Mouse (Mus musculus): Measurements from ENCODE around the gene Ptchd3. TPM values are rescaled to one million over a fixed set of nuclear protein-coding genes. Genes with fewer than 3 reads are reported as not detected.

The Ptchd3 gene
- not detected in 2 replicates for polyA plus RNA-seq (2014; fragmentation: Nextera tagmentation; extraction: Ambion mirVana)

DNA sequence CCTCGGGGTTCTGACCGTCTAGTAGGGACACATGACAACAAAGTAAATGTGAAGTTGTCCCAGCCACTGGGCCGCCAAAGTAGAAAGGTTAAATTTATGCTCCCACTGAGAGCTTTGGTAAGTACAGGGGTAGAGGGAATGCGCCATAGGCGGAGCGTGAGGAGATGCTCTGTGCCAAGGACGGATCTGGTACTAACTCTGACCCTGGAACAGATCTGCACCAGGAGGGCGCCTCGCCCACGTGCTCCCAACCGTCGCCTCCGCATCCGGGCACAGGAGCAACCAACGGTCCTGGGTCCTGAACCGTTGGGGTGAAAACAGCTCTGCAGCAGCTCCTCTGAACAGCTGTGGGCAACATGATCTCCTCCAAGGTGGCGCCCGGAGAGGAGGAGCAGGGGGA, at the start of gene Ptchd3:
Gene Ptchd3, plus strand, starts transcription at position 301 of the 400 bp plus-strand sequence.
- H3K9me3 ChIP-seq (ENCODE audit: control insufficient read depth, low read length), result no peaks in the 10 kb centered on the region
- no peaks in the 10 kb centered on the region for H3K27me3 ChIP-seq (ENCODE audit: control insufficient read depth, insufficient read depth, low read length)
- H3K36me3 ChIP-seq (ENCODE audit: control insufficient read depth, insufficient read depth, low read length), result no peaks in the 10 kb centered on the region
- no peak within 1 kb of the TSS for H3K9ac ChIP-seq (ENCODE audit: low read length)
- DNase-seq (ENCODE audit: low spot score, missing footprints) (no peak), ATAC-seq (ENCODE audit: low FRiP score) (no peak)
- 64% methylated on average over 18 of the region's 18 CpGs for WGBS
- no peaks in the 10 kb centered on the region for H3K4me1 ChIP-seq (ENCODE audit: control insufficient read depth, insufficient read depth, low read length)
- H3K27ac ChIP-seq (ENCODE audit: low read depth, low read length), result no peak within 1 kb of the TSS
- no peak within 1 kb of the TSS for H3K4me2 ChIP-seq
- no peak within 1 kb of the TSS for H3K4me3 ChIP-seq (ENCODE audit: low read depth, low read length)

DNA sequence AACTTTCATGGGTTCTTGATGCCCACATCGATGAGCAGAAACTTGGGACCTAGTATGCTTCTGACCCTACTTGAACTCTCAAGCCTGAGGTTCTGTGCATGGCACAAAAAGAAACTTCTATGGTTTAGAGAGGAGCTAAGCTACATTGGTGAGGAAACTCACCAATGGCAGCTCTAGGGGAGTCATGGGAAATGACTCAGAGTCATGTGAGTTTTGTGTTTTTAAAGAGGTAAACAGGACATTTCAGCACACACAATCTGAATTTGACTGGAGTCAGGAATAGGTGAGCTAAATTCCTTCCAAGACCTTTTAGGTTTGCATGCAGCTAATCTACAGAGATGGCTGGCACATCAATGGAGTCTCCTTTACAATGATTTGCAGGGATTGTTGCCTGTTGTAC, 48.2 kb upstream of the Ptchd3 start:
- H3K4me3 ChIP-seq (ENCODE audit: low read depth, low read length), result no peak overlapping the region
- no peaks in the 10 kb centered on the region for H3K36me3 ChIP-seq (ENCODE audit: control insufficient read depth, insufficient read depth, low read length)
- 83% methylated on average over 1 of the region's 1 CpGs for WGBS
- H3K9ac ChIP-seq (ENCODE audit: low read length), result no peak overlapping the region
- no peak overlapping the region for H3K4me2 ChIP-seq
- no peak for ATAC-seq (ENCODE audit: low FRiP score)
- H3K9me3 ChIP-seq (ENCODE audit: control insufficient read depth, low read length), result no peaks in the 10 kb centered on the region
- H3K27ac ChIP-seq (ENCODE audit: low read depth, low read length), result no peak overlapping the region
- DNase-seq (ENCODE audit: low spot score, missing footprints), result no peak
- no peaks in the 10 kb centered on the region for H3K27me3 ChIP-seq (ENCODE audit: control insufficient read depth, insufficient read depth, low read length)
- no peaks in the 10 kb centered on the region for H3K4me1 ChIP-seq (ENCODE audit: control insufficient read depth, insufficient read depth, low read length)

DNA sequence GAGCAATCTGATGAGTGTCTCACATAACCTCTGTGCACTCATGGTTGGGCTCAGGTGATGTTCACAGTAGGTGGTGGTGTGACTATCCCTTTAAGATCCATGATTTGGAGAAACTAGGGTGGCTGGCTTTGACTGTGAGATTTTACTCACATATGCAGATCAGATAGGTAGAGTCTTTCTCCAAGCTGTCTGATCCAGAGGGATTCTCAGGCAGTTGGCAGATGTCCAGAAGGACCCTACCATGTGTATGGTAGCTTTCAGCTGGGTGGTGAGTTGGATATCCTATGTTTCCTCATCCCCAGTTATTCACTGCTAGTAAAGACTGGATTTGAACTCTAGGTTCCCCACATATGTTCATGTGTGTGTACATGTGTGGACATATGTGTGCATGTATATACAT, 42.6 kb upstream of the Ptchd3 start:
- ATAC-seq (ENCODE audit: low FRiP score) (no peak), DNase-seq (ENCODE audit: low spot score, missing footprints) (no peak)
- Histone ChIP-seq H3K4me3 (ENCODE audit: low read depth, low read length) (no peak overlapping the region), H3K4me1 (ENCODE audit: control insufficient read depth, insufficient read depth, low read length) (no peaks in the 10 kb centered on the region), H3K4me2 (no peak overlapping the region), H3K27me3 (ENCODE audit: control insufficient read depth, insufficient read depth, low read length) (no peaks in the 10 kb centered on the region), H3K36me3 (ENCODE audit: control insufficient read depth, insufficient read depth, low read length) (no peaks in the 10 kb centered on the region), H3K9me3 (ENCODE audit: control insufficient read depth, low read length) (no peaks in the 10 kb centered on the region), H3K9ac (ENCODE audit: low read length) (no peak overlapping the region), H3K27ac (ENCODE audit: low read depth, low read length) (no peak overlapping the region)

DNA sequence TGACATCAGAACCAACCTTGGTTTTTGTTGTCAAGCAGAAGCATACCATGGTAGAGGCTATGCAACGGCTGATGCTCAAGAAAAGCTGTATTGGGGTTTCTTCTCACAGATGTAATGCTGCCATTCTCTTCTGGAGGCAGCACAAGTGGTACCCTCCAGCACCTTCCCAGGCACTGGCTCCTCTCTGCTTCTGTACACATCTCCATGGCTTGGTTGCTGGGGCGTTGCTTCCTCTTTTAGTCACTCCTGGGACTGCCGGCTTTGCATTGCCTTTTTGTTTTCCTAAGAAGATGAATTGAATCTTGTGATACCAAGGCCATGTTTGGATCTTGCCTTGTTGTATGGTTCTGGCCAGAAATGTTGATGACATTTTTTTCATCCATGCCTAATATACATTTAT, 40.5 kb upstream of the Ptchd3 start:
- Histone ChIP-seq H3K4me3 (ENCODE audit: low read depth, low read length) (no peak overlapping the region), H3K9me3 (ENCODE audit: control insufficient read depth, low read length) (no peaks in the 10 kb centered on the region), H3K9ac (ENCODE audit: low read length) (no peak overlapping the region), H3K27me3 (ENCODE audit: control insufficient read depth, insufficient read depth, low read length) (no peaks in the 10 kb centered on the region), H3K27ac (ENCODE audit: low read depth, low read length) (no peak overlapping the region), H3K36me3 (ENCODE audit: control insufficient read depth, insufficient read depth, low read length) (no peaks in the 10 kb centered on the region), H3K4me1 (ENCODE audit: control insufficient read depth, insufficient read depth, low read length) (no peaks in the 10 kb centered on the region), H3K4me2 (no peak overlapping the region)
- WGBS, result 91% methylated on average over 3 of the region's 3 CpGs
- ATAC-seq (ENCODE audit: low FRiP score) (no peak), DNase-seq (ENCODE audit: low spot score, missing footprints) (no peak)

DNA sequence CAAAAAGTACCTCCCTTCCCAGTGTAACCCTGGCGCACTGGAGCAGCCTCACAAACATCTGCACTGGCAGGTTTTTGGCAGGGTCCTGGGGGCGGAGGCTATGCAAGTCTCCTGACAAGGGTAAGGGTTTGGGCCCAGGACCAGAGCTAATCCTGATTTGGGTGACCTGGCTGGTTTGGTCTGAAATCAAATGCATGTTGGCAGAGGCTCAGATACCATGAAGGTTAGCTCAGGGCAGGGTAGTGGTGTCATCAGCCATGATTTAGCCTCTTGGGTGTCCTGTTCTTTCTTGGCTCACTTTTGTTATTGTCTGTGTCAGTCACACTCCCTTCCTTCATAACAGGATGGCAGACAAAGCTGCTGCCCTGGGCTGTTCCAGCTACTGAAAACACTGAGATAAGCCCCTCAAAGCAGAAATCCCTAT, 39.4 kb upstream of the Ptchd3 start:
- Histone ChIP-seq H3K4me2 (no peak overlapping the region), H3K4me3 (ENCODE audit: low read depth, low read length) (no peak overlapping the region), H3K9me3 (ENCODE audit: control insufficient read depth, low read length) (no peaks in the 10 kb centered on the region), H3K36me3 (ENCODE audit: control insufficient read depth, insufficient read depth, low read length) (no peaks in the 10 kb centered on the region), H3K27me3 (ENCODE audit: control insufficient read depth, insufficient read depth, low read length) (no peaks in the 10 kb centered on the region), H3K4me1 (ENCODE audit: control insufficient read depth, insufficient read depth, low read length) (no peaks in the 10 kb centered on the region), H3K27ac (ENCODE audit: low read depth, low read length) (no peak overlapping the region), H3K9ac (ENCODE audit: low read length) (no peak overlapping the region)
- DNase-seq (ENCODE audit: low spot score, missing footprints) (no peak), ATAC-seq (ENCODE audit: low FRiP score) (no peak)
- WGBS, result 90% methylated on average over 2 of the region's 2 CpGs

DNA sequence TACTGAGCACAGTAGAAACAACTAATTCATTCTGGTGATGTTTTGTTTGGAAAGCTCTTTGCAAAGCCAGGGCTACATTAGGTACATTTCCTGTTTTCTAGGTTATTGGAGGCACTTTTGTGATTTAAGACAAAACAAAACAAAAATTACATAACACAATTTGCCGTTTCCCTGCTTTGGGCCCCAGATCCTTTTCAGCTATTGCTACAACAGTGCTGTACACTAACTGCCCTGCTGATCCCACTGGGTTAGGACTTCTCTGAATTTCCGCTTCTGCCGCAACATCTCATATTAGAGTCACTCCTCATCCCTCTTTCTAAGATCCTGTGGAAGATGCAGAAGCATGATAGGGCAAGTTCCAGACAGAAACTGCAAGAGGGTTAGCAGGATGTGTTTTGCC, 38.6 kb upstream of the Ptchd3 start:
- WGBS, result 89% methylated on average over 3 of the region's 3 CpGs
- Histone ChIP-seq H3K4me1 (ENCODE audit: control insufficient read depth, insufficient read depth, low read length) (no peaks in the 10 kb centered on the region), H3K4me2 (no peak overlapping the region), H3K27ac (ENCODE audit: low read depth, low read length) (no peak overlapping the region), H3K4me3 (ENCODE audit: low read depth, low read length) (no peak overlapping the region), H3K27me3 (ENCODE audit: control insufficient read depth, insufficient read depth, low read length) (no peaks in the 10 kb centered on the region), H3K9me3 (ENCODE audit: control insufficient read depth, low read length) (no peaks in the 10 kb centered on the region), H3K9ac (ENCODE audit: low read length) (no peak overlapping the region), H3K36me3 (ENCODE audit: control insufficient read depth, insufficient read depth, low read length) (no peaks in the 10 kb centered on the region)
- ATAC-seq (ENCODE audit: low FRiP score) (no peak), DNase-seq (ENCODE audit: low spot score, missing footprints) (no peak)

DNA sequence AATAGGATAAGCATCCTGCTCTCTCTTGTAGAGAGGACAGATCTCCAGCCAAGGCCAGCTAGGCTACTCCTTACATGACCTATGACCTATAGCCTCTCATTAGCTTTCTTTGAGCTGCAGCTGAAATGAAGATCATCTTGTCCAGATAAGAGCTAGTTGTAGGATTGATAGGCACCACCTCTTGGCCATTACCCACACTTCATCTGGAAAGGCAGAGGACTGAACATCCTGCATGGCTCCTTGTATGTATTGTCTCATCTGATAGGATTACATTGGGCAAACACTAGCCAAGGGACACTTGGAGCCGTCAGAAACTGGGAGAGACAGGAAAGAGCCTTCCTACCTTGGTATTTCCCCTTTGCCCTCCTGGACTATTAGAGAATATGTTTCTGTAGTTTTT, 38.1 kb upstream of the Ptchd3 start:
- WGBS, result 52% methylated on average over 1 of the region's 1 CpGs
- ATAC-seq (ENCODE audit: low FRiP score), result no peak
- H3K27me3 ChIP-seq (ENCODE audit: control insufficient read depth, insufficient read depth, low read length), result no peaks in the 10 kb centered on the region
- no peaks in the 10 kb centered on the region for H3K4me1 ChIP-seq (ENCODE audit: control insufficient read depth, insufficient read depth, low read length)
- no peaks in the 10 kb centered on the region for H3K9me3 ChIP-seq (ENCODE audit: control insufficient read depth, low read length)
- no peak overlapping the region for H3K27ac ChIP-seq (ENCODE audit: low read depth, low read length)
- H3K4me2 ChIP-seq, result no peak overlapping the region
- no peak overlapping the region for H3K9ac ChIP-seq (ENCODE audit: low read length)
- no peak for DNase-seq (ENCODE audit: low spot score, missing footprints)
- no peaks in the 10 kb centered on the region for H3K36me3 ChIP-seq (ENCODE audit: control insufficient read depth, insufficient read depth, low read length)
- H3K4me3 ChIP-seq (ENCODE audit: low read depth, low read length), result no peak overlapping the region

DNA sequence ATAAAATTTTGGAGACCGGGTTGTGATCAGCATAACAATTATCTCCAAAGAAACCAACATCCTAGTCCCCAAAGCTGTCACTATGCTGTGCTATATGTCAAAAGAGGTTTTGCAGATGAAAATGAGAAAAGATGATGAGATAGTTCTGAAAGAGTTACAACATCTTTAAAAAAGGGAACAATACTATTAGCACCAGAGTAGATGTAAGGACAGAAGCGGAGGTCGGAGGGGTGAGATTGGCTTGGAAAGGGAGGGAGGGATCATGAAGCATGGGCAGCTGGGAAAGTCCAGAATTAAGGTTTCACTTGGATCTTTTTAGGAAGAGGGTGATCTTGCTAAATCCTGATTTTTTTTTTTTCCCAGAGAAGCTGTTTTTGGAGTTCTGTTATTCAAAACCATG, 36.5 kb upstream of the Ptchd3 start:
- no peak overlapping the region for H3K9ac ChIP-seq (ENCODE audit: low read length)
- no peak overlapping the region for H3K27ac ChIP-seq (ENCODE audit: low read depth, low read length)
- H3K4me2 ChIP-seq, result no peak overlapping the region
- DNase-seq (ENCODE audit: low spot score, missing footprints), result no peak
- ATAC-seq (ENCODE audit: low FRiP score), result no peak
- no peaks in the 10 kb centered on the region for H3K4me1 ChIP-seq (ENCODE audit: control insufficient read depth, insufficient read depth, low read length)
- H3K4me3 ChIP-seq (ENCODE audit: low read depth, low read length), result no peak overlapping the region
- H3K36me3 ChIP-seq (ENCODE audit: control insufficient read depth, insufficient read depth, low read length), result no peaks in the 10 kb centered on the region
- H3K27me3 ChIP-seq (ENCODE audit: control insufficient read depth, insufficient read depth, low read length), result no peaks in the 10 kb centered on the region
- H3K9me3 ChIP-seq (ENCODE audit: control insufficient read depth, low read length), result no peaks in the 10 kb centered on the region
- WGBS, result 91% methylated on average over 3 of the region's 3 CpGs

DNA sequence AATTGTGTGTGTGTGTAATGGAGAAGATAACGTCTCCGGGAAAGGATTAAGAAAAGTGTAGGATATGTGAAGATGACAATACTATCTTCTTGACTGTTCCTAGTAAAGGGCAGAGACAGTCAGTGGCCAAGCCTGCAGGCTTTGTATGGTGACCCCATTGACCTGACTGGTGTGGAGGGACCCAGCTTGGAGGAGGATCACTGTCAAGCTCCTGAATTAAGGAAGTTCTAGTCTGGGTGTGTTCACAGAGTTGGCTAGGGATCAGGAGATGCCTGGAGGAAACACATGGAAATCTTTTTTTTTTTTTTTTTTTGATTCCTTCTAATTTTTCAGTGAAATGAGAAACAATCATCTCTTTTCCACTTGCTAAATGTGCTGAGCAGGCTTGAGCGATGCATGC, 35.9 kb upstream of the Ptchd3 start:
- no peak overlapping the region for H3K9ac ChIP-seq (ENCODE audit: low read length)
- no peaks in the 10 kb centered on the region for H3K4me1 ChIP-seq (ENCODE audit: control insufficient read depth, insufficient read depth, low read length)
- no peak overlapping the region for H3K4me3 ChIP-seq (ENCODE audit: low read depth, low read length)
- no peaks in the 10 kb centered on the region for H3K27me3 ChIP-seq (ENCODE audit: control insufficient read depth, insufficient read depth, low read length)
- ATAC-seq (ENCODE audit: low FRiP score) (no peak), DNase-seq (ENCODE audit: low spot score, missing footprints) (no peak)
- no peaks in the 10 kb centered on the region for H3K36me3 ChIP-seq (ENCODE audit: control insufficient read depth, insufficient read depth, low read length)
- H3K9me3 ChIP-seq (ENCODE audit: control insufficient read depth, low read length), result no peaks in the 10 kb centered on the region
- no peak overlapping the region for H3K4me2 ChIP-seq
- H3K27ac ChIP-seq (ENCODE audit: low read depth, low read length), result no peak overlapping the region
- WGBS, result 86% methylated on average over 3 of the region's 3 CpGs

All from midbrain, embryonic 11.5 days (tissue).